Mouse (Mus musculus): ENCODE results near the gene Alox12e. TPM values are rescaled to one million over a fixed set of nuclear protein-coding genes. Genes with fewer than 3 reads are reported as not detected.
A peak's percentile ranks its signal among the peaks of the same experiment; 100 is the strongest.

The Alox12e gene
- polyA plus RNA-seq, 1 experiment: 0.58 TPM

- no peak for TF ChIP-seq CTCF (IDR thresholded peaks at IDR 0.05; ENCODE audit: low read depth, low read length)
- TF ChIP-seq POLR2A (IDR thresholded peaks at IDR 0.05; ENCODE audit: insufficient read depth, low read length): no peak
- no peak for TF ChIP-seq EP300 (IDR thresholded peaks at IDR 0.05; ENCODE audit: insufficient read depth, low read depth, low read length)
- Histone ChIP-seq H3K9ac (ENCODE audit: low read depth, poor library complexity, severe bottlenecking) (no peak overlapping the region), H3K36me3 (ENCODE audit: control insufficient read depth, insufficient read depth, low read length, poor library complexity, severe bottlenecking) (no peaks in the 10 kb centered on the region), H3K27me3 (ENCODE audit: control insufficient read depth, insufficient read depth, low read length, poor library complexity, severe bottlenecking) (no peaks in the 10 kb centered on the region), H3K9me3 (replicated peaks; ENCODE audit: control insufficient read depth, insufficient read depth, low read length, poor library complexity, severe bottlenecking) (0 out of 2 replicates have a peak, but pooled peaks cover 4% of the 10 kb centered on the region), H3K4me3 (ENCODE audit: low read depth, low read length) (no peak overlapping the region), H3K4me1 (ENCODE audit: control insufficient read depth, insufficient read depth, low read length) (no peaks in the 10 kb centered on the region), H3K27ac (ENCODE audit: insufficient read depth, low read length) (no peak overlapping the region)
Observed at GRCm38 (mm10) chr11:70345546-70345945, 23.1 kb upstream of the Alox12e start.

GRCm38 (mm10) chr11:70345061-70345460, 22.6 kb upstream of the Alox12e start:
- 0 out of 2 replicates have a peak, but pooled peaks cover 4% of the 10 kb centered on the region for H3K9me3 ChIP-seq (replicated peaks; ENCODE audit: control insufficient read depth, insufficient read depth, low read length, poor library complexity, severe bottlenecking)

GRCm38 (mm10) chr11:70339481-70339880, 17.1 kb upstream of the Alox12e start:
- 0 out of 2 replicates have a peak overlapping the region, but pooled peaks have one; percentile 13 for H3K4me3 ChIP-seq (ENCODE audit: low read depth, low read length)
- no peaks in the 10 kb centered on the region for H3K27me3 ChIP-seq (ENCODE audit: control insufficient read depth, insufficient read depth, low read length, poor library complexity, severe bottlenecking)
- no peaks in the 10 kb centered on the region for H3K4me1 ChIP-seq (ENCODE audit: control insufficient read depth, insufficient read depth, low read length)
- H3K9ac ChIP-seq (ENCODE audit: low read depth, poor library complexity, severe bottlenecking): no peak overlapping the region
- H3K36me3 ChIP-seq (ENCODE audit: control insufficient read depth, insufficient read depth, low read length, poor library complexity, severe bottlenecking): no peaks in the 10 kb centered on the region
- TF ChIP-seq CTCF (IDR thresholded peaks at IDR 0.05; ENCODE audit: low read depth, low read length) (peak; percentile 72), EP300 (IDR thresholded peaks at IDR 0.05; ENCODE audit: insufficient read depth, low read depth, low read length) (no peak), POLR2A (IDR thresholded peaks at IDR 0.05; ENCODE audit: insufficient read depth, low read length) (no peak)
- H3K9me3 ChIP-seq (replicated peaks; ENCODE audit: control insufficient read depth, insufficient read depth, low read length, poor library complexity, severe bottlenecking): no peaks in the 10 kb centered on the region
- no peak overlapping the region for H3K27ac ChIP-seq (ENCODE audit: insufficient read depth, low read length)

More at GRCm38 (mm10) chr11:70345061-70345460, 22.6 kb upstream of the Alox12e start:
- Histone ChIP-seq H3K9ac (ENCODE audit: low read depth, poor library complexity, severe bottlenecking) (no peak overlapping the region), H3K27me3 (ENCODE audit: control insufficient read depth, insufficient read depth, low read length, poor library complexity, severe bottlenecking) (no peaks in the 10 kb centered on the region), H3K27ac (ENCODE audit: insufficient read depth, low read length) (no peak overlapping the region), H3K4me3 (ENCODE audit: low read depth, low read length) (no peak overlapping the region), H3K36me3 (ENCODE audit: control insufficient read depth, insufficient read depth, low read length, poor library complexity, severe bottlenecking) (no peaks in the 10 kb centered on the region), H3K4me1 (ENCODE audit: control insufficient read depth, insufficient read depth, low read length) (no peaks in the 10 kb centered on the region)
- TF ChIP-seq POLR2A (IDR thresholded peaks at IDR 0.05; ENCODE audit: insufficient read depth, low read length) (no peak), CTCF (IDR thresholded peaks at IDR 0.05; ENCODE audit: low read depth, low read length) (no peak), EP300 (IDR thresholded peaks at IDR 0.05; ENCODE audit: insufficient read depth, low read depth, low read length) (no peak)

GRCm38 (mm10) chr11:70334477-70334876, 12.0 kb upstream of the Alox12e start:
- TF ChIP-seq EP300 (IDR thresholded peaks at IDR 0.05; ENCODE audit: insufficient read depth, low read depth, low read length): no peak
- no peak for TF ChIP-seq POLR2A (IDR thresholded peaks at IDR 0.05; ENCODE audit: insufficient read depth, low read length)
- TF ChIP-seq CTCF (IDR thresholded peaks at IDR 0.05; ENCODE audit: low read depth, low read length): peak; percentile 54
- Histone ChIP-seq H3K36me3 (ENCODE audit: control insufficient read depth, insufficient read depth, low read length, poor library complexity, severe bottlenecking) (no peaks in the 10 kb centered on the region), H3K4me1 (ENCODE audit: control insufficient read depth, insufficient read depth, low read length) (no peaks in the 10 kb centered on the region), H3K9me3 (replicated peaks; ENCODE audit: control insufficient read depth, insufficient read depth, low read length, poor library complexity, severe bottlenecking) (no peaks in the 10 kb centered on the region; the same call in 1 of the 2 replicates), H3K27ac (ENCODE audit: insufficient read depth, low read length) (no peak overlapping the region), H3K27me3 (ENCODE audit: control insufficient read depth, insufficient read depth, low read length, poor library complexity, severe bottlenecking) (no peaks in the 10 kb centered on the region; the same call in 1 of the 2 replicates), H3K4me3 (ENCODE audit: low read depth, low read length) (no peak overlapping the region), H3K9ac (ENCODE audit: low read depth, poor library complexity, severe bottlenecking) (no peak overlapping the region)

DNA sequence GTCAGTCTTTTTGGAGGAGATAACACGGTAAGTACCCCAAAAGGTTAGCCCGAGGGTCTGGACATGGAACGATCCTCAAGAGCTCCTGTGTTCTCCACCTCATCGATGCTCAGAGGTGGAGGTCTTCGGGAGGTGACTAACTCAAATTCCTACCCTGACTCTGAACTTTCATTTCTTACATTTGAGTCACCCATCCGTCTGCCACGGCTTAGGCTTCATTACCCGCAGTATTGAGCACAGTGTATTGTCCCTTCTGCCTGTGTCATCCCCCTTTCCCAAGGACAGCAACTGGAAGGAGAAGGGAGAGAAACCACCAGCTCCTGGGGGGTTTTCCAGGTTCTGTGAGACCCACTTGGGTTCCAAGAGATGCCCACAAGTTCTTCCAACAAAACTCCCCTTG, 2.3 kb upstream of the Alox12e start:
- Histone ChIP-seq H3K27ac (ENCODE audit: insufficient read depth, low read length) (no peak overlapping the region), H3K9ac (ENCODE audit: low read depth, poor library complexity, severe bottlenecking) (no peak overlapping the region), H3K4me1 (ENCODE audit: control insufficient read depth, insufficient read depth, low read length) (no peaks in the 10 kb centered on the region), H3K4me3 (ENCODE audit: low read depth, low read length) (no peak overlapping the region), H3K36me3 (ENCODE audit: control insufficient read depth, insufficient read depth, low read length, poor library complexity, severe bottlenecking) (no peaks in the 10 kb centered on the region), H3K27me3 (ENCODE audit: control insufficient read depth, insufficient read depth, low read length, poor library complexity, severe bottlenecking) (no peaks in the 10 kb centered on the region; the same call in 1 of the 2 replicates), H3K9me3 (replicated peaks; ENCODE audit: control insufficient read depth, insufficient read depth, low read length, poor library complexity, severe bottlenecking) (no peaks in the 10 kb centered on the region; the same call in 1 of the 2 replicates)
- no peak for TF ChIP-seq CTCF (IDR thresholded peaks at IDR 0.05; ENCODE audit: low read depth, low read length)

DNA sequence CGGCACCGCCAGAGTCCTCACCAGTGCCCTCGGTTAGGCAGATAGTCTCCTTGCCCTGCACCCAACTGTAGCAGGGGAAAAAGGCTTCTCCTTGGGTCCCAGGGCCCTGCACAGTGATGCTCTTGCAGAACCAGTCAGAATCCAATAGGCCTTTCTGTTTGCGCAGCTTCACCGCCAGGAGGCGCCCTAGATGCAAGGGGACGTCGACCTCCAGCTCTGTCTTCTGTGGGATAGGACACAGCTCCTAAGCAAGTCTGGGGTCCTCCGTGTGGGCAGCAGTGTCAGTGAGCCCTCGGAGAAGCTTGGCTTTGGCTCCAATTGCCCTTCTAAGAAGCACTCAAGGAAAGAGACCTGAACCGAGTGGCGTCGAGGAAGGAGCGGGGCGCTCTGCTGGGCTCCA, 764 bp downstream of the Alox12e start:
- no peaks in the 10 kb centered on the region for H3K4me1 ChIP-seq (ENCODE audit: control insufficient read depth, insufficient read depth, low read length)
- no peak overlapping the region for H3K27ac ChIP-seq (ENCODE audit: insufficient read depth, low read length)
- TF ChIP-seq POLR2A (IDR thresholded peaks at IDR 0.05; ENCODE audit: insufficient read depth, low read length) (no peak), EP300 (IDR thresholded peaks at IDR 0.05; ENCODE audit: insufficient read depth, low read depth, low read length) (no peak), CTCF (IDR thresholded peaks at IDR 0.05; ENCODE audit: low read depth, low read length) (peak; percentile 94)
- H3K27me3 ChIP-seq (ENCODE audit: control insufficient read depth, insufficient read depth, low read length, poor library complexity, severe bottlenecking): no peaks in the 10 kb centered on the region
- no peak overlapping the region for H3K9ac ChIP-seq (ENCODE audit: low read depth, poor library complexity, severe bottlenecking)
- peak overlapping the region; percentile 43 for H3K4me3 ChIP-seq (ENCODE audit: low read depth, low read length)
- H3K36me3 ChIP-seq (ENCODE audit: control insufficient read depth, insufficient read depth, low read length, poor library complexity, severe bottlenecking): no peaks in the 10 kb centered on the region
- no peaks in the 10 kb centered on the region for H3K9me3 ChIP-seq (replicated peaks; ENCODE audit: control insufficient read depth, insufficient read depth, low read length, poor library complexity, severe bottlenecking)
